Mouse (Mus musculus): ENCODE data around the gene Slc25a22. TPM values are rescaled to one million over a fixed set of nuclear protein-coding genes. Genes with fewer than 3 reads are reported as not detected.

The Slc25a22 gene
- total RNA-seq, 2 experiments from 2014 or later = 18.6 to 26.1 TPM

- TF ChIP-seq CTCF (IDR thresholded peaks at IDR 0.05) = no peak
- intact Hi-C loops (cut with DNase I) = no loop called here
- Histone ChIP-seq H3K4me3 (peak overlapping the region; percentile 87), H3K27ac (peak overlapping the region; percentile 94)
- peak; percentile 27 for DNase-seq
Measured at GRCm38 (mm10) chr7:141469352-141469751, 31.7 kb upstream of the Slc25a22 start.

- peak; percentile 60 for TF ChIP-seq CTCF (IDR thresholded peaks at IDR 0.05)
- Histone ChIP-seq H3K4me3 (peak overlapping the region; percentile 87), H3K27ac (peak overlapping the region; percentile 94)
- intact Hi-C loops (cut with DNase I) = no loop called here
- peak; percentile 72 for DNase-seq
Measured at GRCm38 (mm10) chr7:141468522-141469211, 31.0 kb upstream of the Slc25a22 start.

GRCm38 (mm10) chr7:141468164-141468521 lies 30.5 kb upstream of the Slc25a22 start:
- intact Hi-C loops (cut with DNase I) = no loop called here
- DNase-seq = peak; percentile 59

GRCm38 (mm10) chr7:141467230-141468030 lies 29.7 kb upstream of the Slc25a22 start, which contains the start of gene Cd151:
Cd151 (plus strand) TSS chr7:141467392.
- peak within 1 kb of the TSS; percentile 87 for H3K4me3 ChIP-seq
- H3K27ac ChIP-seq = peak within 1 kb of the TSS; percentile 94
- intact Hi-C loops (cut with DNase I) = no loop called here
- TF ChIP-seq CTCF (IDR thresholded peaks at IDR 0.05) = no peak
- peak; percentile 94 for DNase-seq

More at GRCm38 (mm10) chr7:141468164-141468521, 30.5 kb upstream of the Slc25a22 start:
- Histone ChIP-seq H3K27ac (peak overlapping the region; percentile 94), H3K4me3 (peak overlapping the region; percentile 87)
- TF ChIP-seq CTCF (IDR thresholded peaks at IDR 0.05) = no peak

GRCm38 (mm10) chr7:141466607-141467148 lies 29.0 kb upstream of the Slc25a22 start:
- Histone ChIP-seq H3K4me3 (peak overlapping the region; percentile 87), H3K27ac (peak overlapping the region; percentile 94)
- peak; percentile 26 for DNase-seq
- no peak for TF ChIP-seq CTCF (IDR thresholded peaks at IDR 0.05)
- intact Hi-C loops (cut with DNase I) = no loop called here

- intact Hi-C loops (cut with DNase I) = no loop called here
- no peak for TF ChIP-seq CTCF (IDR thresholded peaks at IDR 0.05)
- Histone ChIP-seq H3K27ac (peak overlapping the region; percentile 94), H3K4me3 (peak overlapping the region; percentile 81)
- DNase-seq = peak; percentile 61
Measured at GRCm38 (mm10) chr7:141466045-141466394, 28.3 kb upstream of the Slc25a22 start.

- peak; percentile 56 for DNase-seq
- TF ChIP-seq CTCF (IDR thresholded peaks at IDR 0.05) = no peak
- Histone ChIP-seq H3K27ac (peak overlapping the region; percentile 94), H3K4me3 (peak overlapping the region; percentile 81)
- intact Hi-C loops (cut with DNase I) = no loop called here
Measured at GRCm38 (mm10) chr7:141465388-141466044, 27.8 kb upstream of the Slc25a22 start.

- DNase-seq = peak; percentile 44
- Histone ChIP-seq H3K4me3 (peak overlapping the region; percentile 81), H3K27ac (peak overlapping the region; percentile 94)
- intact Hi-C loops (cut with DNase I) = no loop called here
- TF ChIP-seq CTCF (IDR thresholded peaks at IDR 0.05) = no peak
Measured at GRCm38 (mm10) chr7:141464603-141465201, 27.0 kb upstream of the Slc25a22 start.

- peak overlapping the region; percentile 94 for H3K27ac ChIP-seq
- TF ChIP-seq CTCF (IDR thresholded peaks at IDR 0.05) = no peak
- intact Hi-C loops (cut with DNase I) = no loop called here
- DNase-seq = peak; percentile 66
- H3K4me3 ChIP-seq = peak overlapping the region; percentile 81
Measured at GRCm38 (mm10) chr7:141463824-141464602, 26.3 kb upstream of the Slc25a22 start.

- Histone ChIP-seq H3K4me3 (peak overlapping the region; percentile 81), H3K27ac (peak overlapping the region; percentile 94)
- intact Hi-C loops (cut with DNase I) = no loop called here
Measured at GRCm38 (mm10) chr7:141462333-141462821, 24.7 kb upstream of the Slc25a22 start.

More at GRCm38 (mm10) chr7:141462333-141462821, 24.7 kb upstream of the Slc25a22 start:
- TF ChIP-seq CTCF (IDR thresholded peaks at IDR 0.05) = no peak
- DNase-seq = peak; percentile 77

Data from gastrocnemius, adult 2 months (tissue).